Mouse (Mus musculus) layer of hippocampus, postnatal 14 days (tissue): ENCODE data around the gene Sgpp1. TPM values are rescaled to one million over a fixed set of nuclear protein-coding genes. Genes with fewer than 3 reads are reported as not detected.
A peak's percentile ranks its signal among the peaks of the same experiment; 100 is the strongest.
"Not testable (repeated sequence)": the region's sequence is repeated elsewhere in the genome, so short reads cannot be mapped to it uniquely, and the experiment has no call there.

Source experiments
- DNase-seq, 2 experiments: peaks; one replicate each; pipeline ENCODE4 v3.0.0; 2021 to 2022; ENCODE audit warnings: low spot score in 2 of 2, mixed read lengths in 1 of 2
- total RNA-seq, 2 experiments: library from RNA; stranded (reverse); gene quantifications; 2 replicates each; pipeline ENCODE4 v1.2.3; 2021

Sgpp1 gene
- total RNA-seq, 2 experiments from 2014 or later: 31.4 to 32.3 TPM

DNA sequence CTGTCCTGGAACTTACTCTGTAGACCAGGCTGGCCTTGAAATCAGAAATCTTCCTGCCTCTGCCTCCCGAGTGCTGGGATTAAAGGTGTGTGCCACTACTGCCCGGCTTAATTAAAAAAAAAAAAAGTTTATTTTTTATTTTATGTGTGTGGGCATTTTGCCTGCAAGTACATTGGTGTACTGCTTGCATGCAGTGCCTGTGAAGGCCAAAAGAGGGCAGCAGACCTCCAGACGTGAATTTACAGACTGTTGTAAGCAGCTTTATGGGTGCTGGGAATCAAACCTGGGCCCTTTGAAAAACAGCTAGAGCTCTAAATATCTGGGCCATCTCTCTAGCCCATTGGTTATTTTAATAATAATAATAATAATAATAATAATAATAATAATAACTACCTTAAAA lies 36.8 kb downstream of the Sgpp1 start:
- no peak for DNase-seq

DNA sequence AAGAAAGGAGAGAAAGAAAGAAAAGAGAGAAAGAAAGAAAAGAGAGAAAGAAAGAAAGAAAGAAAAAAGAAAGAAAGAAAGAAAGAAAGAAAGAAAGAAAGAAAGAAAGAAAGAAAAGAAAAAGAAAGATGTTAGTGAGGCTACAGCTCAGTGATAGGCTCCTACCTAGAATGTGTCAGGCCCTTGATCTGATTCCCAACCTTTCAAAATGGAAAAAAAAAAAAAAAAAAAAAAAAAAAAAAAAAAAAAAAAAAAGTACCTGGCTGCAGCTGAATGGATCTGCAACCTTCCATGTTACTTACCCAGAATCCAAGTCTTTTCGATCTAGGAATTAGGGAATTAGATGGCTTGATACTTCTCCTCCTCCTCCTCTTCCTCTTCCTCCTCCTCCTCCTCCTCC lies 39.7 kb downstream of the Sgpp1 start:
- DNase-seq: not testable (repeated sequence)

DNA sequence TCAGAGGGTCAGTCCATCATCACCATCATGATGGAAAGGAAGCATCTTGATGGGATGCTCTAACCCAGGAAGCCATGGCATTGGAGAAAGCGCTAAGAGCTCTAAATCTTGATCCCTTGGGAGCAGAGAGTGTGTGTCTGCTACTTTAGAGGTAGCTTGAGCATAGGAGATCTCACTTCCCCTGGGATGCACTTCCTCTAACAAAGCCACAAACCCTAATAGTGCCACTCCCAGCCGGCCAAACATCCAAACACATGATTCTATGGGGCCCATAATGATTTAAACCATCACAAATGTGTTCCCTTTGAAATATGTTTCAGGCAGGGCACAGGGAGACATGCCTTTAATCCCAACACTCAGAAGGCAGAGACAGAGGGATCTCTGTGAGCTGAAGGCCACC lies 46.5 kb downstream of the Sgpp1 start:
- no peak for DNase-seq

DNA sequence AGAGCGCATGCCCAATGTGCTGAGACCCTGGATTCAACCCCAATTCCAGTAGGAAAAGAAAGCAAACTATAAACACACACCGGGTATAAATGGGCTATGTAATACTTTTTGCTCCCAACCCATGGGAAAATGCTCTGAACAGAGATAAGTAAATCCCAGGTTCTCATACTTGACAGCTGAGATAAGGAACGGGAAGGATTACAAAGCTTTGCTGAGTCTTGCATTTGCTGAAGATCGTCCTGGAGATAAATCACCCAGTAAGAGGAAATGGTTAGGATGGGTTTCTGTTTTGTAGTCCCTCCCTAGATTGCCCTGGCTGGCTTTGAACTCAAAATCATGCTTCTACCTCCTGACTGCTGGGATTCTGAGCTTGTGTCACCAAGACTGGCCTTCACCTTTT lies 48.2 kb downstream of the Sgpp1 start:
- no peak for DNase-seq

DNA sequence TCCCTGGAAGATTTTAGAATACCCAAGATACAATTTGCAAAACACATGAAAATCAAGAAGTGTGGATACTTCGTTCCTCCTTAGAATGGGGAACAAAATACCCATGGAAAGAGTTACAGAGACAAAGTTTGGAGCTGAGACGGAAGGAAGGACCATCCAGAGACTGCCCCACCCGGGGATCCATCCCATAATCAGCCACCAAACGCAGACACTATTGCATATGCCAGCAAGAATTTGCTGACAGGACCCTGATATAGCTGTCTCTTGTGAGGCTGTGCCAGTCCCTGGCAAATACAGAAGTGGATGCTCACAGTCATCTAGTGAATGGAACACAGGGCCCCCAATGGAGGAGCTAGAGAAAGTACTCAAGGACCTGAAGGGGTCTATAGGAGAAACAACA lies 51.5 kb downstream of the Sgpp1 start:
- DNase-seq: not testable (repeated sequence)

DNA sequence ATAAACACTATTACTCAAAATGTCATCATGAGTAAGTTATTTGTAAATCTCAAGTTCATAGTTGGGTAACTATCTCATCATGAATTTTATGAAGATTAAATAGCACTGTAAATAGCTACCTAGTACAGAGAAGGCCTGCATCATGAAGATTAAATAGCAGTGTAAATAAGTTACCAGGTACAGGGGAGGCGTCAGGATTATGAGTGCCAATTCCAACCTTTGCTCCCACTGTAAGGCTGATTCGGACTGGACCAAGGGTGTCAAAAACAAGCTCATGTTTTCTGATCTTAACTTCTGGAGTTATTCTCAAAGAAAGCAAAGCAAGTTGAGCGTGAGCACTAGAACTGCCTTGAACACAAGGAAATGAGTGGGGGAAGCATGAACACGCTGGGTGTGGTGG lies 51.9 kb downstream of the Sgpp1 start:
- no peak for DNase-seq

DNA sequence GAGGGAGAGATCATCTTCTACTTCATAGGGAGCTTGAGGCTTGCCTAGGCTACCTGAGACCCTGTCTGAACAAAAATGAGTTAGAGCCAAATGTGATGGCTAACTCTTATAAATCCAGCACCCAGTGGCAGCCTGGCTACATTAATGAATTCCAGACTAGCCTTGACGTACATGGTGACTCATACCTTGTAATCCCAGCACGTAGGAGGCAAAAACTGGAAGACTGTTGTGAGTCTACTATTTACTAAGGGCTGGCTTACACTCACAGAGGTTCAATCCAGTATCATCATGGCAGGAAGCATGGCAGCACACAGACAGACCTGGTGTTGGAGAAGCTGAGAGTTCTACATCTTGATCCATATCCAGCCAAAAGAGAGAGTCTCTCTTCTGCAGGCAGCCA lies 52.7 kb downstream of the Sgpp1 start:
- no peak for DNase-seq

DNA sequence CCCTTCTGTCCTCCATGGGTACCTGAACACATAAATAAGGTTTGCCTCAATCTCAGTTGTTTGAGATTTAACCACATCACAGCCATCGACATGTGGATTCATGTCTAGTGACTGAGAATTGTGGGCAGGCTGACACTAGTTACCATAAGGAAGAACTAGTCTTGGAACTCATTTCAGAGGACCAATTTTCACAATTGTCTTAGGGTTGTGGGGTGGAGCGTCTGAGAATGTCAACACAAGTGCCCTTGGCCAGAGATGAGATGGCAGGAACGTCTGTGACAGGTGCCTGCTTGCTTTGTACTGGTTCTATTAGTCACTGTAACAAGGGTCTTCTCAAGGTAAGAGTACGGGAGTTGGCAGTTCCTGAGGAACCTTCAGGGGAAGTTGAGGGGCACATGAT lies 54.4 kb downstream of the Sgpp1 start:
- no peak for DNase-seq

DNA sequence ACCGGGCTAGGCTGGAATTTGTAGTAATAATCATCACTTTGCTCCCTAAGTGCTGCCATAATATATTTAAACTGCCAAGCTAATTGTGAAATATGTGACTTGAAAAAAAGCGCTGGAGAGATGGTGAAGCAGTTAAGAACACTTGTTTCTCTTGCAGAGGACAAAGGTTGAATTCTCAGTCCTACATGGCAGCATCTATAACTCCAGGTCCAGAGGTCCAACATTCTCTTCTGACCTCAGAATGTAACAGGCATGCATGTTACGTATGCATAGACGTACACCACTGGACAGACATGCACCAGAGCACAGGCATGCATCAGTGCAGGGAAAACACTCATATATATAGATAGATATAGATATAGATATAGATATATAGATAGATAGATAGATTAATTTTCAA lies 57.1 kb downstream of the Sgpp1 start:
- no peak for DNase-seq

DNA sequence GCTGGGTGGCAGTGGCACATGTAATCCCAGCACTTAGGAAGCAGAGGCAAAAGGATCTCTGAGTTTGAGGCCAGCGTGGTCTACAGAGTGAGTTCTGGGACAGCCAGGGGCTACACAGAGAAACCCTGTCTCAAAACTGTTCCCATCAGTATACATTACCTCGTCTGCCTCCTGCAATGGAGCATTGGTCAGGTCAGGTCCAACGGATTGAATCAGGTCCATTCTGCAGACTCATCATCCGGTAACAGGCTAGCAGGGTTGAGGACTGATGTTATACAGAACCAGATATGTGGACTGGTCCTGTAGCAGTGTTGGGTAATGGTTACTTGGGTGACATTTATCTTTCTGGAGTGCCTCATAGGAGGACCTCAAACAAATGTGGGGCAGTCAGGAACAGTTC lies 62.9 kb downstream of the Sgpp1 start:
- no peak for DNase-seq

DNA sequence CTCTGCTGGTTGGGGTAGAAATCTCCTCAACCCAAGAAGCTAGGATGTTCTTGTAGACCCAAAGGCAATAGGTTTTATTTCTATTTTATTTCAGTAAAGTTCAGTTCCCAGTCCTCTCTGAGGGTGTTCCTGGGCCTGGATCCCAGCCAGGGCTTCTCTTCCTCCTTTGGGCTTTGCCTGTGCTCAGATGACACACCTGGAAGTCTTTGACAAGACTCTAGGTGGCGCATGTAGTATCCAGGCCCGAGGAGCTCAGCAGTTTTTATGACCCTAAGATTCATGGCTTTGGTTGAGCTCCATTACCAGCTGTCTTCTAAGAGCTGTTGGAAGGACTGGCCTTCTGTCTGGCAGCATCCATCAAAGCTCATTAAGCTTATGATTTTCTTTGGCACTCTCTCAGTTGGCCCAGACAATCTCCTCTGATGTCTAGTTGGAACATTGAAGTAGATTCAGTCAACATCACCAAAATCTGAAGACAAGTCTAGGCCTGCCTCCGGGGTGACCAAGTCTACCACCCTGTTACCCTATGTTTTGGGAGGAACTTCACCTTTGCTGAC lies 63.7 kb downstream of the Sgpp1 start:
- no peak for DNase-seq

DNA sequence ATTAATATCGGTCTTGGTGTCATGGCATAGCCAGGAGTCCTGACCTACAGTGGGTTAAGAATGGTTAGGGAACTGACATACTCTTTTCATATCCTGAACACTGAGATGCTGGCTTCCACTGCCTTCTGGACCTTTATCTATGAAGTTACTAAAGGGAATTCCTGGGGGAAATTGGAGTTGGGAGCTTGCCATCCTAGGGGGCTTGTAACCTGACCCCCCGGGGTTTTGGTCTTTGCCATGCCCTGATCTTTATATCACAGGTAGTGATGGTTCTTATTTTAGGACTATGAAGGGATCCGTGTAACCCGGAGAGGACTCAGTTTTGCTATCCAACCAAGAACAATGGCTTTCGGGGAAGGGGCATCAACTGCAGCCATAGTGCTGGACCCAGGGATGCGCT lies 64.9 kb downstream of the Sgpp1 start:
- DNase-seq: no peak

DNA sequence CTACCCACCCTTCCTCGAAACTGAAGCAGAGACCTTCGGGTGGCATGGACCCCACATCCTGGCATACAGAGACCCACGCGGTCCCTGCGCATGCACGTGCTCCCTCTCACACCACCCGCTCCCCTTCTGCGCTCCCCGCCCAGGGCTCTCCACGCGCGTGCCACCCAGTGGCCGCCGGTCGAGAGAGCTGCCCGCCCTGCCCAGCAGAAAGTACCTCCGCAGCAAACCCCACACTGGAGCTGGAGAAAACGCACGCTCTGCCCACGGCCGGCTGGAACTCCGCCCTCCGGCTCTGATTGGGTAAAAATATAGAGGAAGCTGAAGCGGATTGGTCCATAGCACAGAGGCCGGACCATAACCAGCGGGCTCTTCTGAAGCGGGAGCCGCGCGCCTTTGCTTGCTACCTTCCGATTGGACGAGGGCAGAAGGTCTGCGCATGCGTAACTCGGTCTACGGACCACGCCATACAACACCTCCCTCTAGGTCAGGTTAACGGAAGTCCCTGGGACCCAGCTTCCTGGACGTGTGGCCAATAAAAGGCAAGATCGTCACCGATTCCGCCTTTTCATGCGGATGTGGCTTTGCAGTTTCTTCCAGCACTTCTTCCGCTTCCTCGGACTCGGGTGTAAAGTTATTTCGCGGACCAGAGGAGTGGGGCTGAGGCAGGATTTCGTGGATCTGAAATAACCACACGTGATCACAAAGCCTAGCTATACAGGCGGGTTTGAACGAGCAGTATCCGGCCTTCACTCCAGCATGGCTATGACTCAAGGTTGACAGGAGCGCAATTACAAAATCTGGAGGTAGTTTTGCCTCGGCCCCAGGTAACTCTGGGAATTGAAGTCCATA lies 66.0 kb downstream of the Sgpp1 start, which contains the start of gene Wdr89:
TSS of gene Wdr89 (minus strand) at position 280 of the 849 bp plus-strand sequence.
- peak; percentile 98 to 100 for DNase-seq

DNA sequence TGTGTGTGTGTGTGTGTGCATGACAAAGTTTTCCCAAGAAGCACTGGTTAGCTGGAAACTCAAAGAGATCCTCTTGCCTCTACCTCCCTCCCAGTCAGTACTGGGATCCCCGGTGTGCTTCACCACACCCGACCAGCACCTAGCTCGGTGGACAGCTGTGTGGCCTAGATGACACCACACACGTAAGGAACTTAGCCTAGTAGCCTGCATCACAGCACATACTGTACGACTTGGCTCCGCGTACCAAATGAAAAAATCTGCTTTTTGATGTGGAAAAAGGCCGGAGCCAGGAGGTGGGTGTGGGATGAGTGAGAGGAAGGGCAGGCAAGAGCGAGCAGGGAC lies 66.6 kb downstream of the Sgpp1 start:
- no peak for DNase-seq

DNA sequence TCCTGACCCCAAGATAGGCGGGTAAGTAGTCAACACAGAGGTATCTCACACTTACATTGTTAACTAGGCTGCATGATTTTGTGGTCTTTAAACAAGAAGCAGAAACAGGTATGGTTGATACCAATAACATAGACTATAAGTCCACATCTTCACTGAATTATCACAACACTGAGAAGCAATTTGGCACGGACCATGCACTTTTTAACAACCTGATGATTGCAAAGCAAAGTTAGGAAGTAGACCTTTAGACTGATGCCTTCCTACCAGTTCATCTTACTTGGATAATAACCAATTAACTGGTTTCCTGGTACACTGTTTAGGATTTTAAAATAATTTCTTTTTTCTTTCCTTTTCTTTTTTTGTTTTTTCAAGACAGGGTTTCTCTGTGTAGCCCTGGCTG lies 67.3 kb downstream of the Sgpp1 start:
- DNase-seq: no peak

DNA sequence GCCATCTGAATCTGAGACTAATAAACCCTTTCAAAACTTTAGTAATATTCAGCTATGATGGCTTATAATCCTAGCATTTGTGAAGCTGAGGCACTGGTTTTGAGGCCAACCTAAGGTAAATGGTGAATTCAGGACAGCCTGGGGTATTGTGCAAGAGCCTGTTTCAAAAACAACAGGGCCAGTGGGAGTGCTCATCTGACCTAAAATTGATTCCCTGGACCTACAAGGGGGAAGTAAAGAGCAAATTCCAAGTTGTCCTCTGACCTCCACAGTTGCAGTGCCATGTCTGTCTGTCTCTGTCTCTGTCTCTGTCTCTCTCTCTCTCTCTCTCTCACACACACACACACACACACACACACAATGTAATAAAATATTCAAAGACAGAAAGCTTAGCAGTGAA lies 68.6 kb downstream of the Sgpp1 start:
- no peak for DNase-seq

DNA sequence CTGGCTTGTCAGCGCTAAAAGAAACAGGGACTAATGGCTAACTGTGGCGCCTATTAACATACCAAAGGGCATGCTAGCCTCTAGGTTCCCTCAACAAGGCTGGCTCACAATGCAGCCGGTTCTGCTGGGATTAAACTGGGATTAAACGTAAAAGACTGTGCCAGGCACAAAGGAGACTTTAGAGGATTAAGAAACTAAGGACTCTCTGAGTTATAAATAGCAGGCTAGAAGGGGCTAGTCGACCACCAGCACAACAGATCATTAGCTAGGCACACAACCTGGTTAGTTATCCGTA lies 71.1 kb downstream of the Sgpp1 start:
- no peak for DNase-seq

Other genes with a start within 250 kb of the Sgpp1 start
- gene Ppp2r5e, start 139.5 kb downstream of the Sgpp1 start, total RNA-seq: 10 to 100 TPM; 79.3 to 81.5 TPM
- gene Wdr89, start 66.2 kb downstream of the Sgpp1 start, total RNA-seq: 1 to 10 TPM; 2.7 to 4.0 TPM
- gene Syne2, start 82.4 kb upstream of the Sgpp1 start, total RNA-seq: 10 to 100 TPM; 23.4 to 29.0 TPM